Mouse (Mus musculus): ENCODE measurements around the gene Mtcl1.

Mtcl1 gene

GRCm38 (mm10) chr17:66410884-66411426 lies 38.6 kb downstream of the Mtcl1 start:
- no peak for DNase-seq (ENCODE audit: low spot score in 2 of 2)

GRCm38 (mm10) chr17:66409070-66409605 lies 40.4 kb downstream of the Mtcl1 start:
- no peak for DNase-seq (ENCODE audit: low spot score in 2 of 2)

GRCm38 (mm10) chr17:66408400-66408799 lies 41.1 kb downstream of the Mtcl1 start:
- no peak for DNase-seq (ENCODE audit: low spot score in 2 of 2)

- no peak for DNase-seq (ENCODE audit: low spot score in 2 of 2)
Observed at GRCm38 (mm10) chr17:66407833-66408232, 41.7 kb downstream of the Mtcl1 start.

- no peak for DNase-seq (ENCODE audit: low spot score in 2 of 2)
Observed at GRCm38 (mm10) chr17:66405601-66406000, 43.9 kb downstream of the Mtcl1 start.

- no peak for DNase-seq (ENCODE audit: low spot score in 2 of 2)
Observed at GRCm38 (mm10) chr17:66404883-66405590, 44.5 kb downstream of the Mtcl1 start.

- DNase-seq (ENCODE audit: low spot score in 2 of 2), result no peak
Observed at GRCm38 (mm10) chr17:66402791-66403470, 46.6 kb downstream of the Mtcl1 start.

GRCm38 (mm10) chr17:66401596-66402265 lies 47.8 kb downstream of the Mtcl1 start:
- no peak for DNase-seq (ENCODE audit: low spot score in 2 of 2)

GRCm38 (mm10) chr17:66399780-66400179 lies 49.8 kb downstream of the Mtcl1 start:
- no peak for DNase-seq (ENCODE audit: low spot score in 2 of 2)

- DNase-seq (ENCODE audit: low spot score in 2 of 2), result no peak
Observed at GRCm38 (mm10) chr17:66394571-66394970, 55.0 kb downstream of the Mtcl1 start.

GRCm38 (mm10) chr17:66388307-66388706 lies 61.2 kb downstream of the Mtcl1 start:
- DNase-seq (ENCODE audit: low spot score in 2 of 2), result no peak

- DNase-seq (ENCODE audit: low spot score in 2 of 2), result no peak
Observed at GRCm38 (mm10) chr17:66381338-66381737, 68.2 kb downstream of the Mtcl1 start.

- DNase-seq (ENCODE audit: low spot score in 2 of 2), result no peak
Observed at GRCm38 (mm10) chr17:66379900-66380857, 69.4 kb downstream of the Mtcl1 start.

- DNase-seq (ENCODE audit: low spot score in 2 of 2), result no peak
Observed at GRCm38 (mm10) chr17:66379308-66379707, 70.2 kb downstream of the Mtcl1 start.

- DNase-seq (ENCODE audit: low spot score in 2 of 2), result no peak
Observed at GRCm38 (mm10) chr17:66378127-66378526, 71.4 kb downstream of the Mtcl1 start.

- DNase-seq (ENCODE audit: low spot score in 2 of 2), result no peak
Observed at GRCm38 (mm10) chr17:66374633-66375272, 74.8 kb downstream of the Mtcl1 start.

GRCm38 (mm10) chr17:66370867-66371266 lies 78.7 kb downstream of the Mtcl1 start:
- no peak for DNase-seq (ENCODE audit: low spot score in 2 of 2)

- no peak for DNase-seq (ENCODE audit: low spot score in 2 of 2)
Observed at GRCm38 (mm10) chr17:66369777-66370176, 79.8 kb downstream of the Mtcl1 start.

GRCm38 (mm10) chr17:66368127-66368526 lies 81.4 kb downstream of the Mtcl1 start:
- DNase-seq (ENCODE audit: low spot score in 2 of 2), result peak; percentile 58 to 61

GRCm38 (mm10) chr17:66365664-66366063 lies 83.9 kb downstream of the Mtcl1 start:
- no peak for DNase-seq (ENCODE audit: low spot score in 2 of 2)

- DNase-seq (ENCODE audit: low spot score in 2 of 2), result no peak
Observed at GRCm38 (mm10) chr17:66365293-66365642, 84.3 kb downstream of the Mtcl1 start.
